Mouse (Mus musculus) midbrain, embryonic 11.5 days (tissue): ENCODE results near the gene Cx3cr1. TPM values are rescaled to one million over a fixed set of nuclear protein-coding genes. Genes with fewer than 3 reads are reported as not detected.
A peak's percentile ranks its signal among the peaks of the same experiment; 100 is the strongest.

Source experiments
- ATAC-seq: fragments of 200-750 bp; cut with Nextera tagmentation; 2 replicates; pipeline ENCODE4 v1.8.0; 2017; ENCODE audit warnings: moderate TSS enrichment, moderate library complexity; ENCODE audit not compliant: low FRiP score
- DNase-seq: peaks from one replicate; pipeline ENCODE4 v3.0.0; 2015; ENCODE audit warnings: low spot score; ENCODE audit errors: missing footprints
- H3K27ac ChIP-seq: fragments of 300-500 bp; sonication (generic); 2 replicates; pipeline ENCODE4 v1.5.1; 2014; ENCODE audit warnings: low read depth, low read length
- H3K27me3 ChIP-seq: fragments of 300-500 bp; sonication (generic); 2 replicates; pipeline ENCODE4 v1.6.1; 2014; ENCODE audit warnings: mild to moderate bottlenecking, low read length, moderate library complexity, mixed read lengths; ENCODE audit not compliant: control insufficient read depth, insufficient read depth
- H3K36me3 ChIP-seq: fragments of 300-500 bp; sonication (generic); 2 replicates; pipeline ENCODE4 v1.6.1; 2014; ENCODE audit warnings: mild to moderate bottlenecking, low read length, moderate library complexity, mixed read lengths; ENCODE audit not compliant: control insufficient read depth, insufficient read depth
- H3K4me1 ChIP-seq: fragments of 300-500 bp; sonication (generic); 2 replicates; pipeline ENCODE4 v1.6.1; 2014; ENCODE audit warnings: low read length; ENCODE audit not compliant: control insufficient read depth, insufficient read depth
- H3K4me2 ChIP-seq: fragments of 300-500 bp; sonication (generic); 2 replicates; pipeline ENCODE4 v1.6.1; 2014; ENCODE audit warnings: mild to moderate bottlenecking, moderate library complexity
- H3K4me3 ChIP-seq: fragments of 300-500 bp; sonication (generic); 2 replicates; pipeline ENCODE4 v1.5.1; 2014; ENCODE audit warnings: low read depth, low read length
- H3K9ac ChIP-seq: fragments of 300-500 bp; sonication (generic); 2 replicates; pipeline ENCODE4 v1.6.1; 2014; ENCODE audit warnings: low read length
- H3K9me3 ChIP-seq: fragments of 300-500 bp; sonication (generic); 2 replicates; pipeline ENCODE4 v1.6.1; 2016; ENCODE audit warnings: low read length; ENCODE audit not compliant: control insufficient read depth
- WGBS: fragments of 180-500 bp; shearing (Covaris S2); extraction: QIAGEN DNeasy Blood & Tissue Kit; methylation state at CpG from one replicate; pipeline ENCODE4 v1.1.7; 2014; 5-methylcytosine and 5-hydroxymethylcytosine counted together
- polyA plus RNA-seq: library from polyadenylated mRNA; unstranded; fragments of >200 nt; fragmentation: Nextera tagmentation; extraction: Ambion mirVana; gene quantifications from 2 replicates; pipeline ENCODE4 v1.2.1, GENCODE M21; 2014

The Cx3cr1 gene
- polyA plus RNA-seq, 1 experiment from 2014 or later, result 2.9 TPM

GRCm38 (mm10) chr9:120002893-120003292, 66.8 kb downstream of the Cx3cr1 start:
- H3K9me3 ChIP-seq, result no peaks in the 10 kb centered on the region
- no peaks in the 10 kb centered on the region for H3K36me3 ChIP-seq
- H3K4me1 ChIP-seq, result peaks cover 2% of the 10 kb centered on the region; the same call in 1 of the 2 replicates
- H3K27ac ChIP-seq, result no peak overlapping the region
- ATAC-seq, result no peak
- H3K27me3 ChIP-seq, result no peaks in the 10 kb centered on the region; the same call in 1 of the 2 replicates
- H3K4me2 ChIP-seq, result no peak overlapping the region
- no peak overlapping the region for H3K9ac ChIP-seq
- DNase-seq, result no peak
- 75% methylated on average over 5 of the region's 5 CpGs for WGBS
- H3K4me3 ChIP-seq, result no peak overlapping the region

DNA sequence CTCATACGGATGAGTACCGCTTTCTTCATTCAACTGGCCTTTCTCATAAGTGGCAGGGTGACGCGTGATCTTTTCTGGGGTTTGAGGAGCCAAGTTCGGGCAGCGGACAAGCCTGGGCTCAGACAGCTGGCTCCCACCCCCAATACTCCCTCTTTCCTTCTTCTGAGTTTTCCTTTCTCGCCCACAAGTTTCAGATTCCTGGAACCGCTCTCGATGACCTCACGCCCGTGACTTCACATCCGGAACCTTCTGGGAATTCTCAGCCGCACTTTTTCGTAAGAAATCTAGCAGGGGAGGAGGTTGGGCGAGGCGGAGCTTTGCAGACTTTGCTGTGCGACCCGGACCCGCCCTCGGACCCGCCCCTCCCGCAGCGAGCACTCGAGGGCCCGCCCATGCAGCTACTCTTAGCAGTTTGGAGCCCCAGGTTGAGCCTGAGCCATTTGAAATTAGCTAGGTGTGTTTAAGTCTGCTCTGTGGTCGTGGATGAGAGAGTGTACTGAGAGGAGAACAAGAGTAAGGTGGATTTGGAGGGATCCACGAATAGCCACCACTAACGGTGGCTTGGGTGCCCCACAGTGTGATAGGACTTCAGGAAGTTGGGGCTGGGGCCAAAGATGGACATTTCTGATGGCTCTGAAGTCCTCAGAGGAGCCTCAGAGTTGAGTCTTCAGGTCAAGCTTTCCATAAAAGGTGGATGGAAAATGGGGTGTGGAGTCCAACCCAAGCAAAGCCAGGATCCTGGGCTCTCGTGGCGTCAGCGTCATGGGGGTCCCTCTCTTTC, 67.5 kb downstream of the Cx3cr1 start:
- peak; percentile 78 for ATAC-seq
- Histone ChIP-seq H3K27me3 (no peaks in the 10 kb centered on the region; the same call in 1 of the 2 replicates), H3K4me3 (peak overlapping the region; percentile 27), H3K27ac (no peak overlapping the region), H3K9me3 (no peaks in the 10 kb centered on the region), H3K4me2 (peak overlapping the region; percentile 55), H3K36me3 (no peaks in the 10 kb centered on the region), H3K9ac (peak overlapping the region; percentile 53), H3K4me1 (peaks cover 2% of the 10 kb centered on the region; the same call in 1 of the 2 replicates)
- WGBS, result 11% methylated on average over 31 of the region's 31 CpGs
- DNase-seq, result peak; percentile 94

DNA sequence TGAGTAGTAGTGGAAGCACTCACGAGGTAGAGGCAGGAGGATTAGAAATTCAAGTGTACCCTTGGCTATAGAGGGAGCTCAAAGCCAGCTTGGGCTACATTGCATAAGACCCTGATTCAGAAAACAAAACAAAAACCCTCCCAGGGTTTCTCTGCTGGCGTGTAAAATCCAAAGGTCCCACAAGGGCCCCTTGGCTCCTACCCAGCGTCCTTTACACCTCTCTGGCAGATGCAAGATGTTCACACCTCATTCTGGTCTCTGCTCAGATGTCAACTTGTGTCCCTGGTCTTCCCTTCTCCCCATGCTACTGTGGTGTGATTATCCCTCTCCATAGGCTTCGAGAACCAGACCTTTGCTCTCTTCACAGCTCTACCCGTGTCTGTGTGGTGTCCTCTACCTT, 68.9 kb downstream of the Cx3cr1 start:
- WGBS, result 88% methylated on average over 5 of the region's 5 CpGs
- Histone ChIP-seq H3K9ac (no peak overlapping the region), H3K4me1 (peaks cover 2% of the 10 kb centered on the region; the same call in 1 of the 2 replicates), H3K4me3 (no peak overlapping the region), H3K27me3 (no peaks in the 10 kb centered on the region; the same call in 1 of the 2 replicates), H3K4me2 (no peak overlapping the region), H3K27ac (no peak overlapping the region), H3K36me3 (no peaks in the 10 kb centered on the region), H3K9me3 (no peaks in the 10 kb centered on the region)
- DNase-seq (no peak), ATAC-seq (no peak)

DNA sequence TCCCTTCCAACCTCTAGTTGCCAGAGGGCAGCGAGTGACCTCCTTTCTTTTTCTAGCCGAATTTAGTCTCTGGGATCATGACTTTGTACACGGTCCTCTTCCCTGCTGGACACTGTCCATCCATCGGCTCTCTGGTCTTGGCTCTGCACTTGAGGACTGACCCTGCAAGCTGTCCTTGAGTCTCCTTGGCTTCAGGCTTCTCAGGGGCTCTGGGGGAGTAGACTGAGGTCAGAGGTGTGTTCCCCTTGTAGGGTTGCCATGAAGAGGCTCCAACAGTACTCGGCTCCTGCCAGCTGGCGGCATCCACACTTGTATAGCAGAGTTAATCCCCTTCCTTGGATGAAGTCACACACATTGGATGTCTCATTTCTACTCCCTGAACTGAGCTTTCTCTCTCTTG, 70.0 kb downstream of the Cx3cr1 start:
- no peak overlapping the region for H3K4me3 ChIP-seq
- no peak overlapping the region for H3K27ac ChIP-seq
- ATAC-seq (no peak), DNase-seq (no peak)
- no peak overlapping the region for H3K4me2 ChIP-seq
- peaks cover 2% of the 10 kb centered on the region; the same call in 1 of the 2 replicates for H3K4me1 ChIP-seq
- WGBS, result 75% methylated on average over 6 of the region's 6 CpGs
- no peaks in the 10 kb centered on the region; the same call in 1 of the 2 replicates for H3K27me3 ChIP-seq
- no peak overlapping the region for H3K9ac ChIP-seq
- H3K36me3 ChIP-seq, result no peaks in the 10 kb centered on the region
- H3K9me3 ChIP-seq, result no peaks in the 10 kb centered on the region

DNA sequence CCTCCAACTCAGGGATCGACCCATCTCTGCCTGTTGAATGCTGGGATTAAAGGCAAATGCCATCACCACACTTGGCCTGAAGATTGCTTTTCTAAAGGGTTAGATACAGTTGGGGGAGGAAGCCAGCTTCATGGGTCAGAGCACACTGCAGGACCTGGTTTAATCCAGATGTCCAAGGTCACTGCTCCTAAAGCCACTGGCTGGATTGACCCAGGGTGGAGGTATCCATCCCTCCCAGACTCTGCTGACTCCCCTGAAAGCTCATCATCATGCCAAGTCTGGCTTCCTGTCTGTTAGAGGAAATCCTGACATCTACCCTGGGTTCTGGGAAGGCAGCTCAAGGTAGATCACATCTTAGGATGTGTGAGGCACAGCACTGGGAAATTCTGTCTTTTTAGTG, 70.9 kb downstream of the Cx3cr1 start:
- H3K4me1 ChIP-seq, result no peaks in the 10 kb centered on the region; the same call in 1 of the 2 replicates
- DNase-seq, result no peak
- WGBS, result 62% methylated on average over 1 of the region's 1 CpGs
- H3K36me3 ChIP-seq, result no peaks in the 10 kb centered on the region
- no peak for ATAC-seq
- H3K4me3 ChIP-seq, result no peak overlapping the region
- H3K9me3 ChIP-seq, result no peaks in the 10 kb centered on the region
- H3K9ac ChIP-seq, result no peak overlapping the region
- H3K4me2 ChIP-seq, result no peak overlapping the region
- no peak overlapping the region for H3K27ac ChIP-seq
- no peaks in the 10 kb centered on the region; the same call in 1 of the 2 replicates for H3K27me3 ChIP-seq

DNA sequence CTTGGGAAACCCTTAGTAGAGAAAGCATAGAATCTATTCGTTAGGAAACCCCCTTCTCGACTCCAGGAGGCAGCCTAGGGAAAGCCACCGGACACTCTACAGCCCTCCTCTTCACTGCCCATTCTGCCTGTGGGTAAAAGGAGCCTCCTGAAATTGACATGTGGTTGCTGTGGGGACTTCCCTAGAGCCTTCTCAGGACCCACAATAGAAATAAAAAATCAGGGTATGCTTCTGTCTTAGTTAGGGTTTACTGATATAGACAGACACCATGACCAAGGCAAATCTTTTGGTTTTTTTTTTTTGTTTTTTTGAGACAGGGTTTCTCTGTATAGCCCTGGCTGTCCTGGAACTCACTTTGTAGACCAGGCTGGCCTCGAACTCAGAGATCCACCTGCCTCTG, 73.6 kb downstream of the Cx3cr1 start:
- ATAC-seq (no peak), DNase-seq (no peak)
- Histone ChIP-seq H3K9ac (no peak overlapping the region), H3K27ac (no peak overlapping the region), H3K9me3 (no peaks in the 10 kb centered on the region), H3K36me3 (no peaks in the 10 kb centered on the region), H3K4me3 (no peak overlapping the region), H3K27me3 (no peaks in the 10 kb centered on the region), H3K4me1 (no peaks in the 10 kb centered on the region), H3K4me2 (no peak overlapping the region)
- WGBS, result 94% methylated on average over 4 of the region's 4 CpGs

DNA sequence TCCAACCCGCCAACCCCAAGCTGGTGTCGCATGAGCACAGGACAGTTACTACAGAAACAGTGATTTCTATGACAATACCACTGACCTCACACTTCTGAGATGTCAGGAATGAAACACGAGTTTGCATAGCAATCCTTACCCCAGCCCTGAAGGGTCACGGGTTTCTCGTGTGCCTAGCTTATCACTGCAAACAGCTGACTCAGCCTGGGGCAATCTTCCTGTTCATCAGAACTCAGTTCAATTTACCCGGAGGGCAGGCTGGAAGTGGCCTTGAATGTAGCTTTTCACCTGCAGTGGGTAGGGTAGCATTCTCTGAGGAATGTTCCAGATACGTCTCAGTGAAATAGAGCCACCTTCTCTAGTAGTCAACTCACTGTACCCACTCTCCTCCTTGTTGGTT, 75.5 kb downstream of the Cx3cr1 start:
- DNase-seq (no peak), ATAC-seq (no peak)
- Histone ChIP-seq H3K9ac (no peak overlapping the region), H3K4me1 (no peaks in the 10 kb centered on the region), H3K27me3 (no peaks in the 10 kb centered on the region), H3K9me3 (no peaks in the 10 kb centered on the region), H3K27ac (no peak overlapping the region), H3K4me2 (no peak overlapping the region), H3K36me3 (no peaks in the 10 kb centered on the region), H3K4me3 (no peak overlapping the region)
- WGBS, result 75% methylated on average over 7 of the region's 7 CpGs

- H3K4me3 ChIP-seq, result no peak overlapping the region
- WGBS, result 81% methylated on average over 10 of the region's 10 CpGs
- no peak for ATAC-seq
Measured at GRCm38 (mm10) chr9:119993092-119993844, 76.4 kb downstream of the Cx3cr1 start.

DNA sequence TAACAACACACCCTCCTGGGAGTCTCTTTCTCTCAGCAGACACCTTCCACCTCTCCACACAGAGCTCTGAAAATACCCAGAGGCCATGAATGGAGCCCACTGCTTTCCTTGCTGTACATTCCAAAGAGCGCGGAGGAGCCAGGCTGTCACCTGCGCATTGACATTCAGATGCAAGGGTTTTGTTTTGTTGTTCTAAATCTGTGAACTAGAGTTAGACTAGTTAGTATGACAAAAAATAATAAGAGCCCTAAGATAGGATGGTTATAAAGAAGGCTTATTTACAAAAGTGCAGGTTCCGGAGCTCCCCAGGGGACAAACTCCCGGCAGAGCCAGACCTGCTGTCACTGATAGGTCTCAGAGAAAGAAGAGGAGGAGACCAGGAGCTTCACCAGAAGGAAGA, 78.4 kb downstream of the Cx3cr1 start:
- ATAC-seq (no peak), DNase-seq (no peak)
- no peak overlapping the region for H3K4me2 ChIP-seq
- H3K9me3 ChIP-seq, result no peaks in the 10 kb centered on the region
- no peak overlapping the region for H3K9ac ChIP-seq
- H3K4me3 ChIP-seq, result no peak overlapping the region
- H3K27ac ChIP-seq, result no peak overlapping the region
- no peaks in the 10 kb centered on the region for H3K27me3 ChIP-seq
- H3K4me1 ChIP-seq, result no peaks in the 10 kb centered on the region
- H3K36me3 ChIP-seq, result no peaks in the 10 kb centered on the region
- WGBS, result 9% methylated on average over 5 of the region's 5 CpGs

More at GRCm38 (mm10) chr9:119993092-119993844, 76.4 kb downstream of the Cx3cr1 start:
- no peaks in the 10 kb centered on the region for H3K9me3 ChIP-seq
- no peak overlapping the region for H3K27ac ChIP-seq
- H3K4me2 ChIP-seq, result no peak overlapping the region
- no peaks in the 10 kb centered on the region for H3K36me3 ChIP-seq
- H3K27me3 ChIP-seq, result no peaks in the 10 kb centered on the region
- H3K9ac ChIP-seq, result no peak overlapping the region
- DNase-seq, result no peak
- no peaks in the 10 kb centered on the region for H3K4me1 ChIP-seq
